Mouse (Mus musculus): Measurements from ENCODE around the gene Dst. TPM values are rescaled to one million over a fixed set of nuclear protein-coding genes. Genes with fewer than 3 reads are reported as not detected.

Gene Dst
- polyA plus RNA-seq, 1 experiment from 2014 or later = 26.9 TPM

- H3K4me1 ChIP-seq (ENCODE audit: control insufficient read depth, insufficient read depth, low read length) = peaks cover 6% of the 10 kb centered on the region; the same call in 1 of the 2 replicates
- no peak for ATAC-seq (replicated peaks; ENCODE audit: insufficient number of reproducible peaks, low FRiP score, low TSS enrichment)
- no peaks in the 10 kb centered on the region for H3K9me3 ChIP-seq (replicated peaks; ENCODE audit: control insufficient read depth, low read length)
- peaks cover 10% of the 10 kb centered on the region; the same call in 1 of the 2 replicates for H3K36me3 ChIP-seq (ENCODE audit: control insufficient read depth, insufficient read depth, low read length)
- no peak overlapping the region for H3K4me2 ChIP-seq
- no peak overlapping the region for H3K9ac ChIP-seq (ENCODE audit: low read depth, low read length)
- 91% methylated on average over 8 of the region's 8 CpGs for WGBS (ENCODE audit: insufficient replicate concordance)
- no peak overlapping the region for H3K27ac ChIP-seq (ENCODE audit: low read depth, low read length)
- H3K4me3 ChIP-seq (ENCODE audit: low read depth, low read length) = no peak overlapping the region
- H3K27me3 ChIP-seq (ENCODE audit: control insufficient read depth, insufficient read depth, low read length) = no peaks in the 10 kb centered on the region
Measured at GRCm38 (mm10) chr1:34246642-34246987, 338.6 kb downstream of the Dst start.

GRCm38 (mm10) chr1:34251137-34251536 lies 343.1 kb downstream of the Dst start:
- H3K36me3 ChIP-seq (ENCODE audit: control insufficient read depth, insufficient read depth, low read length) = peaks cover 4% of the 10 kb centered on the region; the same call in 1 of the 2 replicates
- ATAC-seq (replicated peaks; ENCODE audit: insufficient number of reproducible peaks, low FRiP score, low TSS enrichment) = no peak
- no peaks in the 10 kb centered on the region for H3K27me3 ChIP-seq (ENCODE audit: control insufficient read depth, insufficient read depth, low read length)
- no peak overlapping the region for H3K27ac ChIP-seq (ENCODE audit: low read depth, low read length)
- WGBS (ENCODE audit: insufficient replicate concordance) = 50% methylated on average over 13 of the region's 13 CpGs
- peaks cover 8% of the 10 kb centered on the region; the same call in 1 of the 2 replicates for H3K4me1 ChIP-seq (ENCODE audit: control insufficient read depth, insufficient read depth, low read length)
- no peak overlapping the region for H3K9ac ChIP-seq (ENCODE audit: low read depth, low read length)
- no peak overlapping the region for H3K4me2 ChIP-seq
- no peaks in the 10 kb centered on the region for H3K9me3 ChIP-seq (replicated peaks; ENCODE audit: control insufficient read depth, low read length)
- no peak overlapping the region for H3K4me3 ChIP-seq (ENCODE audit: low read depth, low read length)

GRCm38 (mm10) chr1:34252267-34252666 lies 344.2 kb downstream of the Dst start:
- Histone ChIP-seq H3K27ac (ENCODE audit: low read depth, low read length) (no peak overlapping the region), H3K4me3 (ENCODE audit: low read depth, low read length) (no peak overlapping the region), H3K27me3 (ENCODE audit: control insufficient read depth, insufficient read depth, low read length) (no peaks in the 10 kb centered on the region), H3K4me2 (no peak overlapping the region), H3K36me3 (ENCODE audit: control insufficient read depth, insufficient read depth, low read length) (peaks cover 4% of the 10 kb centered on the region; the same call in 1 of the 2 replicates), H3K9me3 (replicated peaks; ENCODE audit: control insufficient read depth, low read length) (no peaks in the 10 kb centered on the region), H3K9ac (ENCODE audit: low read depth, low read length) (no peak overlapping the region), H3K4me1 (ENCODE audit: control insufficient read depth, insufficient read depth, low read length) (peaks cover 8% of the 10 kb centered on the region; the same call in 1 of the 2 replicates)
- 89% methylated on average over 8 of the region's 8 CpGs for WGBS (ENCODE audit: insufficient replicate concordance)
- no peak for ATAC-seq (replicated peaks; ENCODE audit: insufficient number of reproducible peaks, low FRiP score, low TSS enrichment)

GRCm38 (mm10) chr1:34253876-34254275 lies 345.9 kb downstream of the Dst start:
- Histone ChIP-seq H3K9me3 (replicated peaks; ENCODE audit: control insufficient read depth, low read length) (no peaks in the 10 kb centered on the region), H3K27ac (ENCODE audit: low read depth, low read length) (no peak overlapping the region), H3K4me2 (no peak overlapping the region), H3K4me1 (ENCODE audit: control insufficient read depth, insufficient read depth, low read length) (peaks cover 8% of the 10 kb centered on the region; the same call in 1 of the 2 replicates), H3K27me3 (ENCODE audit: control insufficient read depth, insufficient read depth, low read length) (no peaks in the 10 kb centered on the region), H3K4me3 (ENCODE audit: low read depth, low read length) (no peak overlapping the region), H3K36me3 (ENCODE audit: control insufficient read depth, insufficient read depth, low read length) (peaks cover 5% of the 10 kb centered on the region), H3K9ac (ENCODE audit: low read depth, low read length) (no peak overlapping the region)
- no peak for ATAC-seq (replicated peaks; ENCODE audit: insufficient number of reproducible peaks, low FRiP score, low TSS enrichment)
- WGBS (ENCODE audit: insufficient replicate concordance) = 56% methylated on average over 7 of the region's 7 CpGs

GRCm38 (mm10) chr1:34259898-34260297 lies 351.9 kb downstream of the Dst start:
- H3K4me2 ChIP-seq = no peak overlapping the region
- ATAC-seq (replicated peaks; ENCODE audit: insufficient number of reproducible peaks, low FRiP score, low TSS enrichment) = no peak
- peaks cover 11% of the 10 kb centered on the region for H3K36me3 ChIP-seq (ENCODE audit: control insufficient read depth, insufficient read depth, low read length)
- no peak overlapping the region for H3K9ac ChIP-seq (ENCODE audit: low read depth, low read length)
- WGBS (ENCODE audit: insufficient replicate concordance) = 72% methylated on average over 8 of the region's 8 CpGs
- H3K9me3 ChIP-seq (replicated peaks; ENCODE audit: control insufficient read depth, low read length) = no peaks in the 10 kb centered on the region
- no peak overlapping the region for H3K27ac ChIP-seq (ENCODE audit: low read depth, low read length)
- no peak overlapping the region for H3K4me3 ChIP-seq (ENCODE audit: low read depth, low read length)
- no peaks in the 10 kb centered on the region for H3K27me3 ChIP-seq (ENCODE audit: control insufficient read depth, insufficient read depth, low read length)
- 0 out of 2 replicates have a peak, but pooled peaks cover 3% of the 10 kb centered on the region for H3K4me1 ChIP-seq (ENCODE audit: control insufficient read depth, insufficient read depth, low read length)

GRCm38 (mm10) chr1:34261011-34261410 lies 353.0 kb downstream of the Dst start:
- H3K36me3 ChIP-seq (ENCODE audit: control insufficient read depth, insufficient read depth, low read length) = peaks cover 11% of the 10 kb centered on the region
- no peak for ATAC-seq (replicated peaks; ENCODE audit: insufficient number of reproducible peaks, low FRiP score, low TSS enrichment)
- 80% methylated on average over 12 of the region's 12 CpGs for WGBS (ENCODE audit: insufficient replicate concordance)

GRCm38 (mm10) chr1:34268520-34268919 lies 360.5 kb downstream of the Dst start:
- Histone ChIP-seq H3K4me3 (ENCODE audit: low read depth, low read length) (no peak overlapping the region), H3K4me2 (no peak overlapping the region), H3K9me3 (replicated peaks; ENCODE audit: control insufficient read depth, low read length) (no peaks in the 10 kb centered on the region), H3K27ac (ENCODE audit: low read depth, low read length) (no peak overlapping the region), H3K27me3 (ENCODE audit: control insufficient read depth, insufficient read depth, low read length) (no peaks in the 10 kb centered on the region), H3K9ac (ENCODE audit: low read depth, low read length) (no peak overlapping the region), H3K4me1 (ENCODE audit: control insufficient read depth, insufficient read depth, low read length) (no peaks in the 10 kb centered on the region), H3K36me3 (ENCODE audit: control insufficient read depth, insufficient read depth, low read length) (peaks cover 8% of the 10 kb centered on the region)
- WGBS (ENCODE audit: insufficient replicate concordance) = 83% methylated on average over 13 of the region's 13 CpGs
- ATAC-seq (replicated peaks; ENCODE audit: insufficient number of reproducible peaks, low FRiP score, low TSS enrichment) = no peak

More at GRCm38 (mm10) chr1:34261011-34261410, 353.0 kb downstream of the Dst start:
- H3K4me1 ChIP-seq (ENCODE audit: control insufficient read depth, insufficient read depth, low read length) = 0 out of 2 replicates have a peak, but pooled peaks cover 3% of the 10 kb centered on the region
- no peaks in the 10 kb centered on the region for H3K9me3 ChIP-seq (replicated peaks; ENCODE audit: control insufficient read depth, low read length)
- H3K4me3 ChIP-seq (ENCODE audit: low read depth, low read length) = no peak overlapping the region
- no peaks in the 10 kb centered on the region for H3K27me3 ChIP-seq (ENCODE audit: control insufficient read depth, insufficient read depth, low read length)
- H3K27ac ChIP-seq (ENCODE audit: low read depth, low read length) = no peak overlapping the region
- no peak overlapping the region for H3K9ac ChIP-seq (ENCODE audit: low read depth, low read length)
- no peak overlapping the region for H3K4me2 ChIP-seq

- no peak overlapping the region for H3K4me3 ChIP-seq (ENCODE audit: low read depth, low read length)
- no peaks in the 10 kb centered on the region for H3K9me3 ChIP-seq (replicated peaks; ENCODE audit: control insufficient read depth, low read length)
- no peak overlapping the region for H3K9ac ChIP-seq (ENCODE audit: low read depth, low read length)
- H3K4me1 ChIP-seq (ENCODE audit: control insufficient read depth, insufficient read depth, low read length) = no peaks in the 10 kb centered on the region
- 77% methylated on average over 11 of the region's 11 CpGs for WGBS (ENCODE audit: insufficient replicate concordance)
- no peak for ATAC-seq (replicated peaks; ENCODE audit: insufficient number of reproducible peaks, low FRiP score, low TSS enrichment)
- H3K36me3 ChIP-seq (ENCODE audit: control insufficient read depth, insufficient read depth, low read length) = peaks cover 8% of the 10 kb centered on the region
- H3K27ac ChIP-seq (ENCODE audit: low read depth, low read length) = no peak overlapping the region
- H3K27me3 ChIP-seq (ENCODE audit: control insufficient read depth, insufficient read depth, low read length) = no peaks in the 10 kb centered on the region
- no peak overlapping the region for H3K4me2 ChIP-seq
Measured at GRCm38 (mm10) chr1:34269578-34269977, 361.6 kb downstream of the Dst start.

- Histone ChIP-seq H3K4me1 (ENCODE audit: control insufficient read depth, insufficient read depth, low read length) (no peaks in the 10 kb centered on the region), H3K4me3 (ENCODE audit: low read depth, low read length) (no peak overlapping the region), H3K4me2 (no peak overlapping the region), H3K27ac (ENCODE audit: low read depth, low read length) (no peak overlapping the region), H3K36me3 (ENCODE audit: control insufficient read depth, insufficient read depth, low read length) (peaks cover 20% of the 10 kb centered on the region), H3K27me3 (ENCODE audit: control insufficient read depth, insufficient read depth, low read length) (no peaks in the 10 kb centered on the region), H3K9ac (ENCODE audit: low read depth, low read length) (no peak overlapping the region), H3K9me3 (replicated peaks; ENCODE audit: control insufficient read depth, low read length) (no peaks in the 10 kb centered on the region)
- ATAC-seq (replicated peaks; ENCODE audit: insufficient number of reproducible peaks, low FRiP score, low TSS enrichment) = no peak
- 87% methylated on average over 12 of the region's 12 CpGs for WGBS (ENCODE audit: insufficient replicate concordance)
Measured at GRCm38 (mm10) chr1:34273922-34274321, 365.9 kb downstream of the Dst start.
